Mouse (Mus musculus) C2C12 (cell line): ENCODE measurements around the gene Aars2.

ENCODE experiments used
- CEBPB ChIP-seq: IDR thresholded peaks from one replicate; pipeline ENCODE4 v1.6.1; 2011; ENCODE audit warnings: low read depth, mild to moderate bottlenecking, control low read depth, moderate library complexity
- CTCF ChIP-seq: IDR thresholded peaks from one replicate; pipeline ENCODE4 v1.5.1; 2011; ENCODE audit not compliant: control insufficient read depth, insufficient read depth, insufficient read length
- FOSL1 ChIP-seq: IDR thresholded peaks from one replicate; pipeline ENCODE4 v1.8.0; 2011; ENCODE audit warnings: mild to moderate bottlenecking, low read length; ENCODE audit not compliant: poor library complexity, insufficient read depth, severe bottlenecking
- MAX ChIP-seq: IDR thresholded peaks from one replicate; pipeline ENCODE4 v1.6.1; 2011; ENCODE audit warnings: mild to moderate bottlenecking, control low read depth
- MYOD1 ChIP-seq: IDR thresholded peaks from one replicate; pipeline ENCODE4 v1.6.1; 2011; ENCODE audit warnings: low read depth; ENCODE audit not compliant: control insufficient read depth, insufficient read length
- MYOG ChIP-seq: IDR thresholded peaks from one replicate; pipeline ENCODE4 v1.6.1; 2011; ENCODE audit not compliant: control insufficient read depth, insufficient read length; ENCODE audit errors: extremely low read depth
- USF1 ChIP-seq: IDR thresholded peaks from one replicate; pipeline ENCODE4 v1.6.1; 2011; ENCODE audit warnings: low read depth, mild to moderate bottlenecking, control low read depth, moderate library complexity

DNA sequence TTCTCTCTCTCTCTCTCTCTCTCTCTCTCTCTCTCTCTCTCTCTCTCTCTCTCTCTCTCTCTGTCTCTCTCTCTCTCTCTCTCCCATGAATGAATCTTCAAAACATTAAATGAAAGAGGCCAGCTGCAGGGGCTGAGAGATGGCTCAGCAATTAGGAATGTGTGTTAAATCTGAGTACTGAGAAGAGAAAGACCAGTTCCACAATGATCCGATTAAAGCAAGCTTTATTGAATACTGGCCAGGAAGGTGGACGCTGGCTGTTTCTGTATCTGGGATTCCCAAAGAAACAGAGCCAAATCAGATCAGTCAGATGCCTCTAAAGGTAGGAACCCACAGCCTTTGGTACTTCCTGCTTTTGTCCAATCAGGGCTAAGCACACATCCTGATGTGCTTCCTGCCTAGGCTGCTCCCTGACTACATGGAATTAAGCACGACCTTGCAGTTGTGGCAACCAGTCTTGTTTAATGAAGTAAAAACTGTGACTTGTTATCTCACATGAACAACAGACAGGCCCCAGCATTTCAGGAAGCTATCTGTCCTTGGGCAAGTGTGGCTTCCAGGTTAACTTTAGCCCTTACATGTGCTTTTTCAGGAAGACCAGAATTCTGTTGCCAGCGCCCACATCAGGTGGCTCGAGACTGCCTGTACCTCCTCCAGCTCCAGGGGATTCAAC, 3.2 kb upstream of the Aars2 start:
- TF ChIP-seq CTCF (no peak), MAX (no peak), MYOD1 (no peak), CEBPB (no peak), USF1 (no peak), FOSL1 (no peak), MYOG (no peak)
